Mouse (Mus musculus) forebrain, embryonic 16.5 days (tissue): ENCODE results near the gene 4933407L21Rik. TPM values are rescaled to one million over a fixed set of nuclear protein-coding genes. Genes with fewer than 3 reads are reported as not detected.

Experiments used
- ATAC-seq: fragments of 200-750 bp; cut with Nextera tagmentation; 2 replicates; pipeline ENCODE4 v1.8.0; 2017; ENCODE audit warnings: mild to moderate bottlenecking, moderate library complexity
- H3K27ac ChIP-seq: fragments of 300-500 bp; sonication (generic); 2 replicates; pipeline ENCODE4 v1.5.1; 2014; ENCODE audit warnings: low read length, control low read depth
- H3K27me3 ChIP-seq: fragments of 300-500 bp; sonication (generic); replicated peaks from 2 replicates; pipeline ENCODE4 v1.6.1; 2014; ENCODE audit warnings: low read length; ENCODE audit not compliant: control insufficient read depth, insufficient read depth
- H3K36me3 ChIP-seq: fragments of 300-500 bp; sonication (generic); 2 replicates; pipeline ENCODE4 v1.6.1; 2014; ENCODE audit not compliant: control insufficient read depth, insufficient read depth
- H3K4me1 ChIP-seq: fragments of 300-500 bp; sonication (generic); replicated peaks from 2 replicates; pipeline ENCODE4 v1.6.1; 2014; ENCODE audit warnings: low read length; ENCODE audit not compliant: control insufficient read depth, insufficient read depth
- H3K4me2 ChIP-seq: fragments of 300-500 bp; sonication (generic); 2 replicates; pipeline ENCODE4 v1.6.1; 2014; ENCODE audit warnings: mild to moderate bottlenecking, low read length, control low read depth
- H3K4me3 ChIP-seq: fragments of 300-500 bp; sonication (generic); replicated peaks from 2 replicates; pipeline ENCODE4 v1.5.1; 2014; ENCODE audit warnings: mild to moderate bottlenecking, low read length, control low read depth
- H3K9ac ChIP-seq: fragments of 300-500 bp; sonication (generic); replicated peaks from 2 replicates; pipeline ENCODE4 v1.6.1; 2014; ENCODE audit warnings: low read depth, low read length, control low read depth
- H3K9me3 ChIP-seq: fragments of 300-500 bp; sonication (generic); 2 replicates; pipeline ENCODE4 v1.6.1; 2016; ENCODE audit warnings: low read length; ENCODE audit not compliant: control insufficient read depth
- WGBS: fragments of 180-500 bp; shearing (Covaris S2); extraction: QIAGEN DNeasy Blood & Tissue Kit; methylation state at CpG from one replicate; pipeline ENCODE4 v1.1.7; 2014; 5-methylcytosine and 5-hydroxymethylcytosine counted together
- polyA plus RNA-seq: library from polyadenylated mRNA; unstranded; fragments of >200 nt; fragmentation: Nextera tagmentation; extraction: Ambion mirVana; gene quantifications from 2 replicates; pipeline ENCODE4 v1.2.1, GENCODE M21; 2015

4933407L21Rik gene
- polyA plus RNA-seq, 1 experiment from 2014 or later, result 5.6 TPM

DNA sequence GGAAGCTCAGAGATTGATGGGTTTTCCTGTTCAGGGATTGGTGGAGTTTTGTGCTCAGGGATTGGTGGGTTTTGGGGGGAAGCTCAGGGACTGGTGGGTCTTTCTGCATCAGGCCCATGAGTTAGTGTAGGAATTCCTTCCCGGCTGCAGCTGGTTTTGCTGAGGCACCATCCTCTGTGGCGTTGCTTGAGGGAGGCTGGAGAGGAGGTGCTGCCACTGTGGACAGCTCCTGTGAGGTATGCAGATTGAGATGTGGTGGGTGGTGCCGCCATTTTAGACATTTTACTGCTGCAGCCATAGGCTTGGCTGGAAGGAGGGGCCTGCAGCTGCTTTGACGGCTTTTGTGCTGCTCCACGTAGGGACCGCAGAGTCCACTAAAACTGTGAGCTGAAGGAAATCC, 1.1 kb downstream of the 4933407L21Rik start:
- Histone ChIP-seq H3K36me3 (no peaks in the 10 kb centered on the region), H3K27ac (no peak overlapping the region), H3K4me1 (peaks cover 40% of the 10 kb centered on the region), H3K9ac (no peak overlapping the region), H3K4me2 (no peak overlapping the region), H3K9me3 (no peaks in the 10 kb centered on the region), H3K4me3 (no peak overlapping the region), H3K27me3 (no peaks in the 10 kb centered on the region)
- no peak for ATAC-seq
- 94% methylated on average over 6 of the region's 6 CpGs for WGBS

DNA sequence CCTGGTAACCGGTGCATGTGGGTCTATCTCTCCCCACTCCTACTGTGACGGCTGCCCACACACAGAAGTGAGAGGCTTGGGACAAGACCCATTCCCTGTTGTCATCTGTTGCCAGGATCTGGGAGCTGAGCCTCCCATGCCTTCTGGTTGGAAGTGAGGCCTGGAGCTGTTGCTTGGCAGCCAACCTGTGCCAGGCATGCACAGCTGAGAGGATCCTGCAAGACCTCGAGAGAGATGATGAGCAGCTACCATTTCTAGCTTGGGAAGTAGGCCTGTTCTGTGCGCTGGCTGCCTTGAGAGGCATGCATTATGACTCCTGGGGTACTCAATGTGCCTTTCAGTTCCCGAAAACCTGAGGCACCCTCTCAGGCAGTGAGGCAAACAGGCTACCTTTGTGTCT, 2.9 kb downstream of the 4933407L21Rik start:
- ATAC-seq, result no peak
- Histone ChIP-seq H3K4me1 (peaks cover 44% of the 10 kb centered on the region), H3K4me2 (no peak overlapping the region), H3K9me3 (no peaks in the 10 kb centered on the region), H3K27ac (no peak overlapping the region), H3K36me3 (no peaks in the 10 kb centered on the region), H3K27me3 (no peaks in the 10 kb centered on the region), H3K4me3 (no peak overlapping the region), H3K9ac (no peak overlapping the region)
- 74% methylated on average over 5 of the region's 5 CpGs for WGBS

DNA sequence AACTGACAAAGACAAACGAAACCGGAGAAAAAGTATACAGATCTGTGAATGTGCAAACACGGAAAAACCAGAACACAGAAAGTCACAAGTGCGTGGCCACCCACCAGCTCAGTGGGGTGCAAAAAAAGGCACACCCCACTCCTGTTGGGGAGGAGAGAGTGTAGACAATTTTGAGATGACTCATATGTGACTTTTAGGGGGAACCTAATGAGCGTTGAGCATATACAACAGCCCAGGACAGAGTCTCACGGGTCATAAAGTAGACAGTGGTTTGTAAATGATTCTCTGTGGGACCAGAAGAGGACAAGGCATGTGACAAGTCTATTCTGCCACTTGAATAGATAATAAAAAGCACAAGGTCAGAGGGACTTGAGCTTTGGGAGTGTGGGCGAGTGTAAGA, 4.9 kb downstream of the 4933407L21Rik start:
- no peaks in the 10 kb centered on the region for H3K9me3 ChIP-seq
- H3K9ac ChIP-seq, result no peak overlapping the region
- no peak for ATAC-seq
- WGBS, result 43% methylated on average over 7 of the region's 7 CpGs
- H3K4me2 ChIP-seq, result 0 out of 2 replicates have a peak overlapping the region, but pooled peaks have one; percentile 6
- H3K27ac ChIP-seq, result no peak overlapping the region
- no peaks in the 10 kb centered on the region for H3K36me3 ChIP-seq
- H3K4me3 ChIP-seq, result no peak overlapping the region
- no peaks in the 10 kb centered on the region for H3K27me3 ChIP-seq
- H3K4me1 ChIP-seq, result peaks cover 36% of the 10 kb centered on the region

DNA sequence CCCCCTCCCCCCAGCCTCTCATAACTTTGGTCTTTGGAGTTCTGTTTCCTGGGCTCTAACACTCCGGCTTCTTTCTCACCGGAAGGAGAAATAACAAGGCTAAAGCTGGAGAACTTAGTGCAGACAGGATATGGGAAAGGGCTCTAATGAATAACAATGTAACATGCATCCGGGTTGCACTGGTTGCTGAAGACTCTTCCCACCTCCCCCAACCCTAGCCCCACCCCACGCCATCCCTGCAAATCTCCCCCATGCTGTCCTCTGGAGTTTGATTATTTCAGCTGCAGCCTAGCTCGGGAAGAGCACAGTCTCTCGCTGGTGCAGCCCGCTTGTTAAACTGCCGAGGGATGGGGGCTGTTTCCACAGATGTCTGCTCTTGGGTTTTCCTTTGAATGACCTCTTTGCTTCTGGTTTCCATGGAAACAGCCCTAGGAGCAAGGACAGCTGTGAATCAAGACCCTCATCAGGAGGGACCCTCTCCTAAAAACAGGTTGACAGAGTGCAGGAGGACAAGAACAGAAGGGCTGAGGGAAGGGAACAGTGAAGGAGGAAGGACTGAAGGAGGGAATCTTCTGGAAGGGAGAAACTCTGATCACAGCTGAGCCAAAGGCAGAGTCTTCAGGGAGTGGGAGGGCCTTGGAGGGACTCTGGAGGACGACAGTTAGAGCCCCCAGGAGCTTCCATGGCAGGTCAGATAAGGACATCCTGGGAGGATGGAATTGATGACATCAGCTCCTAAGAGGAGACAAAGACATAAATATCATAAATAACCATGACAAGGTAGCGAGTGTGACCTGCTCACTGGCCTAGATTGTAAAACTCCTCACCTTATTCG, 5.6 kb downstream of the 4933407L21Rik start:
- H3K4me3 ChIP-seq, result no peak overlapping the region
- H3K36me3 ChIP-seq, result no peaks in the 10 kb centered on the region
- peak; percentile 34 for ATAC-seq
- no peaks in the 10 kb centered on the region for H3K9me3 ChIP-seq
- H3K4me2 ChIP-seq, result peak overlapping the region; percentile 6; the same call in 1 of the 2 replicates
- H3K9ac ChIP-seq, result 0 out of 2 replicates have a peak overlapping the region, but pooled peaks have one; percentile 15
- H3K27ac ChIP-seq, result 0 out of 2 replicates have a peak overlapping the region, but pooled peaks have one; percentile 4
- H3K27me3 ChIP-seq, result no peaks in the 10 kb centered on the region
- 22% methylated on average over 11 of the region's 11 CpGs for WGBS
- peaks cover 30% of the 10 kb centered on the region for H3K4me1 ChIP-seq

DNA sequence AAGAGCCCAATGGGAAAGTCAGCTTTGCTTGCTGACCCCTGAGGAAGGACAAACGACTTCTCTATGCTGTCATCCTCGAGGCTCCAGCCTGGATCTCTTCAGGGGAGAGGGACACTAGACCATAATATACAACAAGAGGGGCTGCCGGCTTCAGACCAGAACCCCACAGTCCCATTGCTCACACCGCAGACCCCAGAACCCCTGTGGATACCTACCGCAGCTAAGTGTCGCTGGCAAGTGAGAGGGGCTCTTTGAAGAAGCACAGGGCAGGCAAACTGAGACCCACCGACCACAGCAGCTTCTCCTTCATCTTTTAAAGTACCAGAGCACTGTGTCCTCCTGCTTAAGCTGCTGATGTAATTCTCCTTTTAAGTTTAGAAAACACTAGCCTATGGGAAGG, 6.3 kb downstream of the 4933407L21Rik start:
- Histone ChIP-seq H3K9ac (no peak overlapping the region), H3K27ac (no peak overlapping the region), H3K36me3 (no peaks in the 10 kb centered on the region), H3K4me1 (peaks cover 24% of the 10 kb centered on the region), H3K9me3 (no peaks in the 10 kb centered on the region), H3K4me2 (no peak overlapping the region), H3K27me3 (no peaks in the 10 kb centered on the region), H3K4me3 (no peak overlapping the region)
- WGBS, result 26% methylated on average over 7 of the region's 7 CpGs
- ATAC-seq, result no peak

DNA sequence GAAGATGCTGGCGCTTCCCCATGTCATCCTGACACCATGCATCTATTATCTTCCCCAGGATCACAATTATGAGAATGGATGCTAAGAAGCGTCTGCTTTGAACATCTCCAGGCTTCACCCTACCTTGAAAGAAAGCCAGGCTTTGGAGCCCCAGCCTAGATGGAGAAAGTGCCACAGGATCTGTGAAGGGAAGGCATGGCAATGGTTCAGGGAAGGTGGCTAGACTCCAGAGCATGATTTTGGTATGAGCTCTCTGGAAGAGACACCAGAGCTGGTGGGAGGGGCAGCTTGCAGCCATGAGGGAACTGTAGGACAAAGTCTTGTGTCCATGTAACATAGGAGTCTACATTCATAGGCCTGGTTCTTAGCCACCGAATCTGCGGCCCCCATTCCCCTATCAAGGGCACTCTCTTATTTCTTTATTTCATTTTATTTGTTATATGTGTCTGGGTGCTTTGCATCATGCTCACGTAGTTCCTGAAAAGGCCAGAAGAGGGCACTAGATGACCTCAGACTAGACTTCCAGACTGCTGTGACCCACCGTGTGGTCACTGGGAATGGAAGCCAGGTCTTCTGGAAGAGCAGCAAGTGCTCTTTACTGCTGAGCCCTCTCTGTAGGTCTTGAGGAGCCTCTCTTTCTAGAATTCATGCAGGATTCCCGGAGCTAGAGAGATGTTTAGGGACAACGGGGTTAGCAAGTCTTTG, 7.0 kb downstream of the 4933407L21Rik start:
- Histone ChIP-seq H3K9me3 (no peaks in the 10 kb centered on the region), H3K4me3 (no peak overlapping the region), H3K27me3 (no peaks in the 10 kb centered on the region), H3K4me2 (no peak overlapping the region), H3K27ac (no peak overlapping the region), H3K4me1 (peaks cover 24% of the 10 kb centered on the region), H3K9ac (no peak overlapping the region), H3K36me3 (no peaks in the 10 kb centered on the region)
- WGBS, result 46% methylated on average over 8 of the region's 8 CpGs
- ATAC-seq, result no peak

DNA sequence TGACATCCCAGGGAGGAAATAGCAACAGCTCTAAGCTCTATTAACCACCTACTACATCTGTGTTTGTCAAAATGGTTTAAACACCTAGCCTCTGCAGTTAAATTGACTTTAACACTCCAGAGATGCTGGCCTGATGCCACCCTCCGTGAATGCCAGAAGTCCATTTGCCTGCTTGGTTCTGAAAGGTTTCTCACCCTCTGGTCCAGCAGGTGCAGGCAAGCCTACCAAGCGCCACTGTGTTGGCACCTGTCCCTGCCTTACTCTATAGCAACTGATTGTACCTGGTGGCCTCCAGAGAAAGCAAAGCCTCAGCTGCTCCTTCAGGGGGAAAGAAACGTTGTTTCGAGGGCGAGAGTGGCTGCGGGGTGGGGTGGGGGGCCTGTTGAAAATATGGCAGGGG, 8.0 kb downstream of the 4933407L21Rik start:
- no peak overlapping the region for H3K9ac ChIP-seq
- H3K4me3 ChIP-seq, result no peak overlapping the region
- no peak overlapping the region for H3K27ac ChIP-seq
- no peaks in the 10 kb centered on the region for H3K36me3 ChIP-seq
- no peaks in the 10 kb centered on the region for H3K9me3 ChIP-seq
- H3K4me1 ChIP-seq, result peaks cover 23% of the 10 kb centered on the region
- WGBS, result 68% methylated on average over 6 of the region's 6 CpGs
- no peak for ATAC-seq
- H3K27me3 ChIP-seq, result no peaks in the 10 kb centered on the region
- no peak overlapping the region for H3K4me2 ChIP-seq

DNA sequence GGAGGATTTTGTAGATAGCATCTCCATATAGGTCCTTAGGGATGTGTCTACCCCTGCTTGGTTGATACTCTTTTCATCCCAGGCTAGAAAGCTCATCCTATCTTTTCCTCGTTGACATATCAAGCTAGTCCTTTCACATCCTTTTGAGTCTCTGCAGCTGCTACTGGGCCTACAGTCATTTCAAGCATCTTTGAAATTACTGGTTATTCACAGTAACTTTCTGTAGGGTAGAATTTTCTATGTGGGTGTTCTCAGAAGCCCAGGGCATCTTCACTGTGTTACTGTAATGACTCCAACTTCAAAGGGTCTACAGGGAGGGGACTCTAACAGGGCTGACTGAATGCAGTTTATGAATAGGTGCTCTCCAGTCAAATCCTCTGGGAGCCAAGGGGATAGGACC, 9.0 kb downstream of the 4933407L21Rik start:
- no peak overlapping the region for H3K4me3 ChIP-seq
- WGBS, result 78% methylated on average over 1 of the region's 1 CpGs
- no peak overlapping the region for H3K9ac ChIP-seq
- H3K4me2 ChIP-seq, result no peak overlapping the region
- H3K27me3 ChIP-seq, result no peaks in the 10 kb centered on the region
- no peak for ATAC-seq
- H3K27ac ChIP-seq, result no peak overlapping the region
- no peaks in the 10 kb centered on the region for H3K36me3 ChIP-seq
- H3K9me3 ChIP-seq, result no peaks in the 10 kb centered on the region
- H3K4me1 ChIP-seq, result peaks cover 21% of the 10 kb centered on the region

DNA sequence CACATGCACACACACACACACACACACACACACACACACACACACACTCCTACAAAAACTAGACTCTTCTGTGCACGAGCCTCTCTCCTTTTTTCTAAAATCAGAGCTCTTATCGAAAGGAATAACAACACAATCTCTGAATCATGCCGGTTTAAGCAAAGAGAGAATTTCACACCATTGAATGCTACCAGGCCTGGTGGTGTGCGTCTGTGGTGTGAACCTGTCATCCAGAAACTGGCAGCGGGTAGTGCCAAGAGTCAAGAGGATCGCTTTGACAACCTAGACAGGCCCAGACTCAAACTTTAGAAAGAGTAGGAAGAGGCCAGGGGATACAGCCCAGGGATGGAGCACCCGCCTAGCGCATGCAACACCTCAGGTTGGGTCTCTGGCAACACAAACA, 14.0 kb downstream of the 4933407L21Rik start:
- Histone ChIP-seq H3K4me2 (no peak overlapping the region), H3K36me3 (no peaks in the 10 kb centered on the region), H3K4me1 (no peaks in the 10 kb centered on the region), H3K27ac (no peak overlapping the region), H3K9me3 (no peaks in the 10 kb centered on the region), H3K9ac (no peak overlapping the region), H3K4me3 (no peak overlapping the region), H3K27me3 (no peaks in the 10 kb centered on the region)
- no peak for ATAC-seq
- WGBS, result 76% methylated on average over 8 of the region's 8 CpGs
